Mouse (Mus musculus): ENCODE measurements around the gene Tbca.

DNA sequence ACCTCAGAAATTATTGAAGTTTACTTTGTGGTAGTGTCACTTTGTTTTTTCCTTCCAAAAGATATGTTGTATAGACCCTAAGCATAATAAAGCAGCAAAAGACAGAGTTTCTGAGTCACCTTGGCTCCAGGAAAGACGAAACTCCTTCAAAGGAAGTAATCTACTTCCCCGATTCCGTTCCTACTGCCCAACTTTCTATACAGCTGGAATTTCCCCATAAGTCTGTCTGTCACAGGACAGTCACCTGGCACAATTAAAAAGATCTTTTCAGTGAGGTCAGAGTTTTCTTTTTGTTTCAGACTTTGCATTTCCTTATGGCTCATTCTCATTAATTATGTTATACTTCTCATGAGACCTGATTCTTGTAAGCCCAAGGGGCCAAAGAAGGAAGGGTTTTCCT, 25.1 kb downstream of the Tbca start:
- TF ChIP-seq HCFC1 (IDR thresholded peaks at IDR 0.05; ENCODE audit: borderline replicate concordance, insufficient read depth, low read length) = no peak
- no peak for TF ChIP-seq MAFK (IDR thresholded peaks at IDR 0.05; ENCODE audit: insufficient read depth, low read depth, low read length)
- TF ChIP-seq CHD2 (IDR thresholded peaks at IDR 0.05; ENCODE audit: low read depth, low read length) = no peak
- TF ChIP-seq ZC3H11A (IDR thresholded peaks at IDR 0.05; ENCODE audit: borderline replicate concordance, low read depth, low read length) = no peak

All from ES-E14 (cell line).